Mouse (Mus musculus) lung, embryonic 16.5 days (tissue): Measurements from ENCODE around the gene Tlr9. TPM values are rescaled to one million over a fixed set of nuclear protein-coding genes. Genes with fewer than 3 reads are reported as not detected.

Source experiments
- ATAC-seq: fragments of 200-750 bp; cut with Nextera tagmentation; 2 replicates; pipeline ENCODE4 v1.8.0; 2017; ENCODE audit warnings: low read depth, mild to moderate bottlenecking, moderate library complexity
- H3K27ac ChIP-seq: fragments of 300-500 bp; sonication (generic); 2 replicates; pipeline ENCODE4 v1.5.1; 2014; ENCODE audit warnings: mild to moderate bottlenecking, control low read depth, low read length
- H3K27me3 ChIP-seq: fragments of 300-500 bp; sonication (generic); 2 replicates; pipeline ENCODE4 v1.6.1; 2014; ENCODE audit warnings: low read depth, low read length, mixed read lengths; ENCODE audit not compliant: control insufficient read depth, insufficient read depth
- H3K36me3 ChIP-seq: fragments of 300-500 bp; sonication (generic); 2 replicates; pipeline ENCODE4 v1.6.1; 2014; ENCODE audit warnings: low read length; ENCODE audit not compliant: control insufficient read depth, insufficient read depth
- H3K4me1 ChIP-seq: fragments of 300-500 bp; sonication (generic); replicated peaks from 2 replicates; pipeline ENCODE4 v1.6.1; 2014; ENCODE audit warnings: low read length, mixed read lengths; ENCODE audit not compliant: control insufficient read depth, insufficient read depth
- H3K4me2 ChIP-seq: fragments of 300-500 bp; sonication (generic); 2 replicates; pipeline ENCODE4 v1.6.1; 2014; ENCODE audit warnings: low read depth, low read length, control low read depth
- H3K4me3 ChIP-seq: fragments of 300-500 bp; sonication (generic); 2 replicates; pipeline ENCODE4 v1.5.1; 2014; ENCODE audit warnings: mild to moderate bottlenecking, low read length, control low read depth
- H3K9ac ChIP-seq: fragments of 300-500 bp; sonication (generic); 2 replicates; pipeline ENCODE4 v1.6.1; 2014; ENCODE audit warnings: low read length, control low read depth
- H3K9me3 ChIP-seq: fragments of 300-500 bp; sonication (generic); 2 replicates; pipeline ENCODE4 v1.6.1; 2016; ENCODE audit warnings: low read length; ENCODE audit not compliant: control insufficient read depth
- WGBS: fragments of 180-500 bp; shearing (Covaris S2); extraction: QIAGEN DNeasy Blood & Tissue Kit; methylation state at CpG from one replicate; pipeline ENCODE4 v1.1.7; 2014; 5-methylcytosine and 5-hydroxymethylcytosine counted together
- polyA plus RNA-seq: library from polyadenylated mRNA; unstranded; fragments of >200 nt; fragmentation: Nextera tagmentation; extraction: Ambion mirVana; gene quantifications from 2 replicates; pipeline ENCODE4 v1.2.1, GENCODE M21; 2015

Tlr9 gene
- polyA plus RNA-seq: 0.11 TPM in 1 of 2 replicates, not detected in the other

DNA sequence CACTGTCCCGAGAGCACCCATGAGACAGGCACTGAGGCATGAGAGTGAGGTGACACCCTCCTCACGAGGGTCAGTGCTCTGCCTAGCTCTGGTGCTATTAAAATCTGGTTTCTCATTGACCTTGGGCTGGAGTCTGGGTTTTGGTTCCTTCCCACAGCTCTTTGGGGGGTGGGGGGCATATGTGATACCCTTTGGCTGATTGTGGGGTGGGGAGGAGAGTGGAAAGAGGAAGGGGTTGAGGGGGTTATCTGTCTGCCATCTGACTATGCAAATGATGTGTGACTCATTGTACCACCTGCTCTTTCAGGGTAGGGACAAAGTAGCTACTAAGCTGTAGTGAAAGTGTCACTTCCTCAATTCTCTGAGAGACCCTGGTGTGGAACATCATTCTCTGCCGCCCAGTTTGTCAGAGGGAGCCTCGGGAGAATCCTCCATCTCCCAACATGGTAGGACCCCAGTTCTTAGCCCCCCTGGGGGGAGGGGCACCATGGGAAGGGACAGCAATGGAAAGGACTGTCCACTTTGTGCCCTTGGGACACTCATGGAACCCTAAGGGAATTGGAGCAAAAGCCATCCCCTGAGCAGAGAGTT is at the start of gene Tlr9:
Gene Tlr9 (plus strand): TSS at position 338 of the 591 bp plus-strand sequence.
- 51% methylated on average over 4 of the region's 4 CpGs for WGBS
- H3K4me3 ChIP-seq: no peak within 1 kb of the TSS
- H3K9me3 ChIP-seq: no peaks in the 10 kb centered on the region
- H3K4me2 ChIP-seq: no peak within 1 kb of the TSS
- H3K9ac ChIP-seq: no peak within 1 kb of the TSS
- H3K4me1 ChIP-seq: 0 out of 2 replicates have a peak, but pooled peaks cover 7% of the 10 kb centered on the region
- no peak for ATAC-seq
- no peak within 1 kb of the TSS for H3K27ac ChIP-seq
- peaks cover 4% of the 10 kb centered on the region for H3K27me3 ChIP-seq
- H3K36me3 ChIP-seq: no peaks in the 10 kb centered on the region

DNA sequence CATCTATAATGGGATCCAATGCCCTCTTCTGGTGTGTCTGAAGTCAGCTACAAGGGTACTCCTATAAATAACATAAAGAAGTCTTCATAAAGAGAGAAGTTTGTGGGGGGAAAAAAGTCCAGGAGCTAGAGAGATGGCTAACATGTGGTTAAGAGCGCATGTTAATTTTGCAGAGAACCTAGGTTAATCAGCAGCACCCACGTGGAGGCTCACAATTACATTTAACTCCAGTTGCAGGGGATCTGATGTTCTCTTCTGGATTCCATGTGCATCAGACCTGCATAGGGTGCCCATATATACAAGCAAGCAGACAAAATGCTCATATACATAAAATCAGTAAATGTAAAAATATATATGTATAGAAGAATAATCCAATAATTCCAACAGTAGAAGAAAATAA is 49.0 kb upstream of the Tlr9 start:
- Histone ChIP-seq H3K27ac (no peak overlapping the region), H3K4me2 (peak overlapping the region; percentile 67), H3K27me3 (no peaks in the 10 kb centered on the region), H3K9me3 (no peaks in the 10 kb centered on the region), H3K4me1 (peaks cover 26% of the 10 kb centered on the region), H3K9ac (no peak overlapping the region; the same call in 1 of the 2 replicates), H3K4me3 (peak overlapping the region; percentile 37), H3K36me3 (peaks cover 12% of the 10 kb centered on the region)
- WGBS: 55% methylated on average over 2 of the region's 2 CpGs
- ATAC-seq: no peak

DNA sequence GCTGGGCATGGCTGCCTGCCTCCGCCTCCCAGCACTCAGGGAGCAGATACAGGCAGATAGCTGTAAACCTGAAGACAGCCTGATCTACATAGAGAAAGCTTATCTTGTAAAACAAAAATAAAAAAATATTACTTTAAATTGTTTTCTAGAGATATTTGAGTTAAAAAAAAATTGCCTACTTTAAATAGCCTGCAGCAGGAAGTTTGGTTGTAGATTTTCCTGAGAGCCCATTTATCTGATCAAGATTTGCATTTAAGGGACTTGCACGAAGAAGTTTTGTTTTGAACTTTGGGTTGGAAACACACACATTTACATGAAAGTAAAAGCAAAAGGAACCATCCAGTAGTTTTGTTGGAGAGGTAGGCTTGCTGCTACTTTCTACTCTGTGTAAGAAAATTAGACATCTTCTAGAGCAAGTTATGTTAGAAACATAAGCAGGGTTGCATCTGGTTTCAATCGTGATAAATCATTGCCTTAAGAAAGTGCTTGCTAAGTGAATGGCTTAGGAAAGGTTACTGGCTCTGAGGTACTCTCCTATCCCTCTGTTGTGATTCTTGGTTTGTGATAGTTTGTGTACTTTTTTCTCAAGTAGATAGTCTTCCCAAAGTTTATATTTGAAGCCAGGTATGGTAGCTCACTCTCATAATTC is 46.7 kb upstream of the Tlr9 start:
- H3K4me3 ChIP-seq: no peak overlapping the region
- WGBS: 65% methylated on average over 3 of the region's 3 CpGs
- H3K4me2 ChIP-seq: no peak overlapping the region
- no peaks in the 10 kb centered on the region for H3K9me3 ChIP-seq
- no peak overlapping the region for H3K27ac ChIP-seq
- no peaks in the 10 kb centered on the region for H3K27me3 ChIP-seq
- H3K9ac ChIP-seq: no peak overlapping the region
- H3K4me1 ChIP-seq: peaks cover 26% of the 10 kb centered on the region
- H3K36me3 ChIP-seq: peaks cover 26% of the 10 kb centered on the region
- ATAC-seq: no peak

DNA sequence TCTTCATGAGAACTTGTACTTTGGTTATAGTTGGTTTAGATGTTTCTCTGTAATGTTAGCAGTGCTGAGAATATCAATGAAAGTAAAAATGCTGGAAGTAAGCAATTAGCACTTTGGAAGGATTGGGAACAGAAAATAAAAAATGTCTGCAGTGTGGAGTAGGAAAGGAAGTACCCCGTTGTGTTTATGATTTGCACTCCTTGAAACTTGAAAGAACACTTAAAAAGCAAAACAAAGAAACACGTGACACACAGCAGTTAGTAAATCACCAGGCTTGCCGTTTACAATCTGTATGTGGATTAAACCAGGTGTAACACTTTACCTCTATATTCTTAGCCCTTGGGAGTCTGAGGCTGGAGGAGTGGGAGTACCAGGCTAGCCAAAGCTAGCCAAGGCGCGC is 45.6 kb upstream of the Tlr9 start:
- Histone ChIP-seq H3K4me3 (no peak overlapping the region), H3K4me1 (peaks cover 26% of the 10 kb centered on the region), H3K9ac (no peak overlapping the region), H3K9me3 (no peaks in the 10 kb centered on the region), H3K27ac (no peak overlapping the region), H3K4me2 (no peak overlapping the region), H3K27me3 (no peaks in the 10 kb centered on the region), H3K36me3 (peaks cover 37% of the 10 kb centered on the region)
- 78% methylated on average over 5 of the region's 5 CpGs for WGBS
- ATAC-seq: no peak

DNA sequence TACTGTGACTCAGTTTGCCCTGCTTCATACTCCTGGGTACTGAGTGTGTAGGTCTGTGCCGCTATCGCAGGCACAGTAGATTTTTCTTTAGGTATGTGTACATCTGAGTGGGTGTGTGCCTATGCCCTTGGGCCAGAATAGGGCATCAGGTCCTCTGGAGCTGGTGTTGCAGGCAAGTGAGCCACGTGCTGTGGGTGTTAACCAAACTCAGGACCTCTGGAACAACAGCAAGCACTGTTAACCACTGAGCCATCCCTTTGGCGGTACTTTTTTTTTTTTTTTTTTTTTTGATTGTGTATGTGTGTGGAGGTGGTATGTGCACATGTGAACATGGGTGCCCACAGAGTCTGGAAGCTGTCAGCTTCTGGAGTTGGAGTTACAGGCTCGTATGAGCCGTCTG is 44.6 kb upstream of the Tlr9 start:
- Histone ChIP-seq H3K4me3 (no peak overlapping the region), H3K9me3 (no peaks in the 10 kb centered on the region), H3K27ac (no peak overlapping the region), H3K36me3 (peaks cover 42% of the 10 kb centered on the region), H3K4me1 (peaks cover 26% of the 10 kb centered on the region), H3K4me2 (no peak overlapping the region), H3K9ac (no peak overlapping the region), H3K27me3 (no peaks in the 10 kb centered on the region)
- no peak for ATAC-seq
- WGBS: 89% methylated on average over 6 of the region's 6 CpGs

DNA sequence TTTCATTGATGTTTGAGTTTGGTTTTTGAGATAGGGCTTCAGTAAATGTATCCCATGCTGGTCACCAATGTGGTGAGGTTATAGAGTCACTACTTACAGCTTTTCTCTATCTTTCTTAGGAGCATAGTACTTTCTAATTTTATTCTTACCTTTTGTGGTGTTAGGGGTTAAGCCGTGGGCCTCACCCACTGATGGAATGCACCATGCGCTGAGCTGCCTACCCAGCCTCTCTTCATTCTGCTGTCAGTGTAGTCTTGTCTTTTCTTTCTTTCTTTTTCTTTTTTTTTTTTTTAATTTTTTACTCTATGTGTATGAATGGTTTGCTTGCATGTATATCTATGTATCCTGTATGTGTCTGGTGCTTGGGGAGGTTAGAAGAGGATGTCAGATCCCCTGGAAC is 42.9 kb upstream of the Tlr9 start:
- H3K9me3 ChIP-seq: no peaks in the 10 kb centered on the region
- H3K27ac ChIP-seq: no peak overlapping the region
- H3K9ac ChIP-seq: no peak overlapping the region
- H3K4me1 ChIP-seq: peaks cover 14% of the 10 kb centered on the region
- WGBS: 78% methylated on average over 2 of the region's 2 CpGs
- H3K4me2 ChIP-seq: no peak overlapping the region
- H3K36me3 ChIP-seq: peaks cover 55% of the 10 kb centered on the region
- no peak overlapping the region for H3K4me3 ChIP-seq
- no peaks in the 10 kb centered on the region for H3K27me3 ChIP-seq
- no peak for ATAC-seq

DNA sequence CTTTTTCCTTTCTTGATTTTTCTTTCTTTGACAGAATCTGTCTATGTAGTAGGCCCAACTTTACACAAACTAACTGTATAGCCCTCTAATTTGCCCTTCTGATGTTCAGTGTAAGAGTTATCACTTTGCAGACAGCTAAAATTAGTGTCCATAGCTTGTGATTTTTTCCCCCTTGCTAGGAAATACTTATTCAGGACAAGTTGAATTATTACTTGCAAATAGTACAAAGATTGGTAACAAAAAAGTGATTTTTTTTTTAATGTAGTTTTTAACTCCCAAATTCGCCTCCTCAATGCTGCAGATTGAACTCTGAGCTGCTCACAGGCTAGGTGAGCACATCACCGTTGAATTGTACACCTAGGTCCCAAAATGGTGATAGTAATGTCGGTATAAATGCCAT is 42.4 kb upstream of the Tlr9 start:
- H3K4me2 ChIP-seq: no peak overlapping the region
- no peak overlapping the region for H3K4me3 ChIP-seq
- peaks cover 60% of the 10 kb centered on the region for H3K36me3 ChIP-seq
- peaks cover 10% of the 10 kb centered on the region for H3K4me1 ChIP-seq
- no peaks in the 10 kb centered on the region for H3K9me3 ChIP-seq
- ATAC-seq: no peak
- no peak overlapping the region for H3K9ac ChIP-seq
- no peaks in the 10 kb centered on the region for H3K27me3 ChIP-seq
- no peak overlapping the region for H3K27ac ChIP-seq
- WGBS: 88% methylated on average over 3 of the region's 3 CpGs

DNA sequence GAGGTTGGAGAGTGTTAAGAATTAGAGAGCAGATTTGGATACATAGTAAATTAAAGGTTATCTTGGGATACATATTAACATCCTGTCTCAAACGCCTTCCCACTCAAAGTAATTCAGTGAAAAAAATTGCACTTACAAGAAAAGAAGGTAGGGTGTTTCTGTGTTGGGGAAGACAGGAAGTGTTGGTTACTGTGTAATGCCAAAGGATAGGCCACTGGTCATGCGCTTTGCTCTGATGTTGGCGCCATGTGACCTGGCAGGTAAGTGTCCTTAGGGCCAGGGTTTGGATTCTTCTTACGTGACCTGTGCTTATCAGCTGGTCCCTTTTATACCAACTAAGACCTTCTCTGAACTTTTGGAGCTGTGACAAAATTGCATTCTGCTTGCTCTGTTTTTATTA is 40.3 kb upstream of the Tlr9 start:
- WGBS: 84% methylated on average over 4 of the region's 4 CpGs
- no peak overlapping the region for H3K4me3 ChIP-seq
- no peak for ATAC-seq

DNA sequence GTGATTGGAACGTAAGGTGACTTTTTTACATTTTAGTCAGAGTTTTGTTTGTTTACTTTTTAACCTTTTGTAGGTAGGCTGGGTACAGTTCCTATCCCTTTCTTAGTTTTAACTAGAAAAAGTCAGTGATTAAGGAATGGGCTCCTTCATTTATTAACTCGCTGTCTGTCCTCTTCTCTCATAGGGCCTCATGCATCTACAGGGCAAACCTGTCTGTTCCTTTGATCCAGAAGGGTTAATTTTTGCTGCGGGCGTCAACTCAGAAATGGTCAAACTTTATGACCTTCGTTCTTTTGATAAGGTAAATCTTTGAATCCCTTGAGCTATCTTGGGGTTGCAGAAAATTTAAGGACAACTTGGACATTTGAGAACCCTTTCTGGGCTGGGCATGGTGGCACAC is 38.4 kb upstream of the Tlr9 start:
- Histone ChIP-seq H3K9ac (no peak overlapping the region), H3K27me3 (no peaks in the 10 kb centered on the region), H3K9me3 (no peaks in the 10 kb centered on the region), H3K4me1 (no peaks in the 10 kb centered on the region), H3K4me2 (no peak overlapping the region), H3K27ac (no peak overlapping the region), H3K4me3 (no peak overlapping the region), H3K36me3 (peaks cover 78% of the 10 kb centered on the region)
- WGBS: 86% methylated on average over 5 of the region's 5 CpGs
- no peak for ATAC-seq

More for the DNA sequence above, 40.3 kb upstream of the Tlr9 start:
- Histone ChIP-seq H3K4me2 (no peak overlapping the region), H3K36me3 (peaks cover 70% of the 10 kb centered on the region), H3K27me3 (no peaks in the 10 kb centered on the region), H3K9ac (no peak overlapping the region), H3K4me1 (no peaks in the 10 kb centered on the region), H3K27ac (no peak overlapping the region), H3K9me3 (no peaks in the 10 kb centered on the region)
